Mouse (Mus musculus) limb, embryonic 13.5 days (tissue): ENCODE measurements around the gene Grm8. TPM values are rescaled to one million over a fixed set of nuclear protein-coding genes. Genes with fewer than 3 reads are reported as not detected.

ENCODE experiments used
- ATAC-seq: fragments of 200-750 bp; cut with Nextera tagmentation; 2 replicates; pipeline ENCODE4 v1.8.0; 2017; ENCODE audit warnings: low read depth, moderate number of reproducible peaks, moderate TSS enrichment; ENCODE audit not compliant: low FRiP score
- H3K27ac ChIP-seq: fragments of 300-500 bp; sonication (generic); 2 replicates; pipeline ENCODE4 v1.5.1; 2015; ENCODE audit warnings: inconsistent platforms, mild to moderate bottlenecking, moderate library complexity
- H3K27me3 ChIP-seq: fragments of 300-500 bp; sonication (generic); 2 replicates; pipeline ENCODE4 v1.6.1; 2015; ENCODE audit warnings: mild to moderate bottlenecking, inconsistent platforms
- H3K36me3 ChIP-seq: fragments of 300-500 bp; sonication (generic); 2 replicates; pipeline ENCODE4 v1.6.1; 2015; ENCODE audit warnings: inconsistent platforms, mild to moderate bottlenecking, moderate library complexity
- H3K4me1 ChIP-seq: fragments of 300-500 bp; sonication (generic); 2 replicates; pipeline ENCODE4 v1.6.1; 2015; ENCODE audit warnings: inconsistent platforms
- H3K4me2 ChIP-seq: fragments of 300-500 bp; sonication (generic); replicated peaks from 2 replicates; pipeline ENCODE4 v1.6.1; 2015; ENCODE audit warnings: inconsistent platforms, mild to moderate bottlenecking, moderate library complexity
- H3K4me3 ChIP-seq: fragments of 300-500 bp; sonication (generic); 2 replicates; pipeline ENCODE4 v1.5.1; 2015; ENCODE audit warnings: moderate library complexity, mild to moderate bottlenecking, inconsistent platforms
- H3K9ac ChIP-seq: fragments of 300-500 bp; sonication (generic); 2 replicates; pipeline ENCODE4 v1.6.1; 2015; ENCODE audit warnings: mild to moderate bottlenecking, inconsistent platforms
- H3K9me3 ChIP-seq: fragments of 300-500 bp; sonication (generic); 2 replicates; pipeline ENCODE4 v1.6.1; 2016; ENCODE audit warnings: inconsistent platforms
- WGBS: fragments of 180-500 bp; shearing (Covaris S2); methylation state at CpG from one replicate; pipeline ENCODE4 v1.1.7; 2015; 5-methylcytosine and 5-hydroxymethylcytosine counted together
- polyA plus RNA-seq: library from polyadenylated mRNA; unstranded; fragments of >200 nt; fragmentation: Nextera tagmentation; extraction: Ambion mirVana; gene quantifications from 2 replicates; pipeline ENCODE4 v1.2.1, GENCODE M21; 2015

Gene Grm8
- polyA plus RNA-seq, 1 experiment from 2014 or later = 1.5 TPM

DNA sequence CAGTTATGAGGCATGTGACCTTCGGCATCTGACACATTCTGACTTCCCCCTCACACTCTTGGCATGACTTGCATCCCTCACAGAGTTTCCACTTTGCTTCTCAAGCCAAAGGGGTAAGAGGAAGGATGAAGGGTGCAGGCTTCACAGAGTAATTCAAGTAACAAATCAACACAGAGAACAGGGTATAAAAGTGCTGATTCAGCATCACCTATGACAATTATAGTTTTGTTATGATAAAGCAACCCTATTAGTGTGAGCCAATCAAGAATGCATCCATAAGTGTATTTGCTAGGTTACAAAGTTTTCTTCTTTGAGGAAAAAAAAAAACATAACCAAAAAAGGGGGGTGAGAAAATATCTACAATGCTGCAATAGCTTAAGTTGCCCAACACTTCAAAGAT lies 117.3 kb downstream of the Grm8 start:
- Histone ChIP-seq H3K36me3 (no peaks in the 10 kb centered on the region), H3K4me1 (no peaks in the 10 kb centered on the region), H3K4me3 (no peak overlapping the region), H3K9me3 (no peaks in the 10 kb centered on the region), H3K9ac (no peak overlapping the region), H3K4me2 (no peak overlapping the region), H3K27me3 (no peaks in the 10 kb centered on the region), H3K27ac (no peak overlapping the region)
- no peak for ATAC-seq
- WGBS = 77% methylated on average over 1 of the region's 1 CpGs

DNA sequence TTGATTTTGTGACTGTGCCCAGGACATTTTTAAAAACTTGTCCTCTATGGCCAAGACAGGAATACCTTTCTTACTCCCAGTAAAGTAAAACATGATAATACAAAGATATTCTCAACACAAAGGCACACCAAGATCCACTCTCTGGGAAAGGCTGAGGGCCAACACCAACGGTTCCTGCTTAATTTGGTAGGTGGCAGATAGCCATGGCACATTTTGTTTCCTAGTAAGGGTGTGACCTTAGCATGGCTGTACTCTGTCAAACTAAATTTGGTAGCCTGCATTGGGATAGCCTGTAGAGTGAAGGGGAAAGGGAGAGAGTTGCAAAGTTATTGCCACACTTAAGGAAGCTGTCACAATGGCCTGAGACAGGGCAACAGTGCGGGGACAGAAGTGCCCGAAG lies 128.0 kb downstream of the Grm8 start:
- H3K4me3 ChIP-seq = no peak overlapping the region
- H3K9ac ChIP-seq = no peak overlapping the region
- 88% methylated on average over 3 of the region's 3 CpGs for WGBS
- no peak overlapping the region for H3K27ac ChIP-seq
- H3K4me2 ChIP-seq = no peak overlapping the region
- no peaks in the 10 kb centered on the region for H3K4me1 ChIP-seq
- H3K9me3 ChIP-seq = no peaks in the 10 kb centered on the region
- H3K27me3 ChIP-seq = no peaks in the 10 kb centered on the region
- no peaks in the 10 kb centered on the region for H3K36me3 ChIP-seq
- no peak for ATAC-seq

DNA sequence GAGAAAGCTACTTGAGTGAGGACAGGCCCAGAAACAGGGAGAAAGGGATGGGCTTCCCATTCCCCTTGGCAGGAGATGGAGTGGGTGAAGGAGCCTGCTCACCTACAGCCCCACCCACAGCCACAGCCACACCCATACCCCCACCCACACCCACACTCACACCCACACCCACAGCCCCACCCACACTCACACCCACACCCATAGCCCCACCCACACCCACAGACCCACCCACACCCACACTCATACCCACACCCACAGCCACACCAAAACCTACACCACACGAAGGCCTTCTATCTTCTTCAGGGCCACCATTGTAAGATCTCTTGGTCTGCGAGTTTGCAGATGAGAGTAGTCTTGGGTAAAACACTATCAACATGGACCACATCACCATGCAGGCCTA lies 137.7 kb downstream of the Grm8 start:
- H3K27ac ChIP-seq = no peak overlapping the region
- no peaks in the 10 kb centered on the region for H3K9me3 ChIP-seq
- H3K4me3 ChIP-seq = no peak overlapping the region
- no peak overlapping the region for H3K4me2 ChIP-seq
- no peak overlapping the region for H3K9ac ChIP-seq
- no peaks in the 10 kb centered on the region for H3K36me3 ChIP-seq
- 96% methylated on average over 2 of the region's 2 CpGs for WGBS
- H3K4me1 ChIP-seq = no peaks in the 10 kb centered on the region
- no peaks in the 10 kb centered on the region for H3K27me3 ChIP-seq
- peak; percentile 48; the same call in 1 of the 2 replicates for ATAC-seq

DNA sequence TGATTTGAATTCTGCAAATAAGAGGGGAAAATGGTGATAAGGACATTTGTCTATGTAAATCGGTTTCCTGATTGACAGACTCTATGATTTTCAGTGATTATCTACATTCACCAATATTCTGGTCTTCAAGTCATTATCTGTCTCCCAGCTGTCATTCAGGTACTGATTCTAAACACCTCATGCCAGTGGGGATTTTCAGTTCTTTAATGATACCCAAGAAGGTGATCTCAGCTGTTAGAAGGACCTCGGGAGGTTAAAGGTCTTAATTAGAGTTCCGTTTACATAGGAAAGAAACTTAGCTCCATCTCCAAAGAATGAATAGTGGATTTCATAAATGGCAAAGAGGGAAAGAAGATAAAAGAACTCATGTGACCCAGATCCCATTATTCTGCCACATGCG lies 143.7 kb downstream of the Grm8 start:
- no peak for ATAC-seq
- Histone ChIP-seq H3K27ac (no peak overlapping the region), H3K4me2 (no peak overlapping the region), H3K9me3 (no peaks in the 10 kb centered on the region), H3K27me3 (no peaks in the 10 kb centered on the region), H3K9ac (no peak overlapping the region), H3K36me3 (no peaks in the 10 kb centered on the region), H3K4me3 (no peak overlapping the region), H3K4me1 (no peaks in the 10 kb centered on the region)
- WGBS = 74% methylated on average over 4 of the region's 4 CpGs

DNA sequence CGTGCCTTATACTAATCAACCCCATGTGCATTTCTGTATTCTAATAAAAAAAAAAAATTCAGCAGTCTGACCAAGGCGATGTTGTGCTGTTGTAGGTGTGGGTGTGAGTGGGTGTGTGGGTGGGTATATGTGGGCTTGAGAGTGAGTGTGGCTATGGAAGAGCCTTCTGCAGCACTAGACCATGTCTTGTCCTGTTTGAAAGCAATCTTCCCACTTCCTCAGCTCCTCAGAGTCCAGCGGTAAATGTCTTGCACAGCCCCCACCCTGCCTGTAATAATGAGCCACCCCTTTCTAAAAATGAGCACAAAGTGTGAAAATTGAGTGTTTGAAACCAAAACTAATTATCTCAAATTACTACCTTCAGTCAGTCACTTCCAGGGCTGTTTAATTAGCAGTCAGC lies 152.4 kb downstream of the Grm8 start:
- Histone ChIP-seq H3K4me1 (no peaks in the 10 kb centered on the region), H3K27ac (no peak overlapping the region), H3K4me2 (no peak overlapping the region), H3K4me3 (no peak overlapping the region), H3K27me3 (no peaks in the 10 kb centered on the region), H3K36me3 (no peaks in the 10 kb centered on the region), H3K9ac (no peak overlapping the region), H3K9me3 (no peaks in the 10 kb centered on the region)
- WGBS = 60% methylated on average over 3 of the region's 3 CpGs
- ATAC-seq = no peak

DNA sequence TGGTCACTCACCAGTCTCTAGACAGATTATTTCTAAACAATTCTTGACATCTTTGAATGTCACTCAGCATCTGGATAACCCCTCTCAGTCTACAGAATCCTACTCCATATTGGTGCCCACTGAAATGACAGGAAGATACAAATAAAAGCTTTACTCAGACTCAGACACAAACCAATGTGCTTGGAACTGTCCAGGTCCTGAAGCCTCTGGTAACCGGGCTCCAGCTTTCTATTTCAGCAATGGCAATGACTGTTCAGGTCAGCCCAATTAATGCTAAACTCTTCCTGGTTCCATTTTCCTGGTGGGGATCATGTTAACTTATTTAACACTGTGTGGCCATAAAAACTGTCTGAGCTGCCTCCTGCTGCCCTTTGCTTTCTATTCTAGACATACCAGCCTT lies 153.0 kb downstream of the Grm8 start:
- Histone ChIP-seq H3K9me3 (no peaks in the 10 kb centered on the region), H3K4me1 (no peaks in the 10 kb centered on the region), H3K4me2 (no peak overlapping the region), H3K27me3 (no peaks in the 10 kb centered on the region), H3K27ac (no peak overlapping the region), H3K4me3 (no peak overlapping the region), H3K36me3 (no peaks in the 10 kb centered on the region), H3K9ac (no peak overlapping the region)
- ATAC-seq = no peak
- WGBS = 29% methylated on average over 1 of the region's 1 CpGs

DNA sequence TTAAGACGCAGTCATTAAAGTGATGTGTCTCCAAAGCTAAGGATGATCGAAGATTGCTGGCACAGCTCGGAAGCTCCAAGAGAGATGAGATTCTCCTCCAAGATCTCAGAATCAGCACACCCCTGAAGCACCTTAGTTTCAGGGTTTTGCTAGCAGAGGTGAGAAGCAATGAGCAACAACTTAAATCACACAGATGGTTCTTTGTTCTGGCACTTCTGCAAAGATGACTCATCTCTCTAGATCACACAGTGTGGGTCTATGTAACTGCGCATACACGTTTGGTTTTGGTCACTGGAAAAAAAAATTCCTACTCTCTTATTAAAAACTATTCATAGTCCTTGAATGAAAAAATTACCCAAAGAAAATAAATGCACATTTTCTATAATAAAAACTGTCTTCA lies 157.6 kb downstream of the Grm8 start:
- no peak for ATAC-seq
- no peaks in the 10 kb centered on the region for H3K4me1 ChIP-seq
- no peak overlapping the region for H3K9ac ChIP-seq
- H3K36me3 ChIP-seq = no peaks in the 10 kb centered on the region
- no peaks in the 10 kb centered on the region for H3K9me3 ChIP-seq
- WGBS = 91% methylated on average over 5 of the region's 5 CpGs
- no peak overlapping the region for H3K4me2 ChIP-seq
- H3K27ac ChIP-seq = no peak overlapping the region
- no peaks in the 10 kb centered on the region for H3K27me3 ChIP-seq
- no peak overlapping the region for H3K4me3 ChIP-seq

DNA sequence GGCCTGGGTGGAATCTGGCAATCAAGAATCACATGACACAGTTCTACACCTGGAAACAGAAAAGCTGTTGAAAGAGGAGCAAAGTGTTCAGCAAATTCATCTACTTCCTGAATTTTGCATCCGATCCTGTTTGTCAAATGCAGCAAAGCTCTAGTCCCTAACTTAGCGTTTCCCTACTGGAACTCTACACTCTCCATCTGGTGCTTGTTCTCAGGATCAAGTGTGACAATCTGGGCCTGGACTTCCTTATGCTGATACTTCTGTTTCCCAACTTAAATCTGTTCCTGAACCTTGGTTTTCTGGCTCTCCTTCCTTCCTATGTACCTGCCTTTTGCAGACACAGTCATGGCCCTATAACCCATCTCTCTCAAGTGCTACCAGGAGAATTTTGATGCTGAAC lies 166.1 kb downstream of the Grm8 start:
- Histone ChIP-seq H3K4me2 (no peak overlapping the region), H3K36me3 (no peaks in the 10 kb centered on the region), H3K4me3 (no peak overlapping the region), H3K27ac (no peak overlapping the region), H3K9me3 (no peaks in the 10 kb centered on the region), H3K9ac (no peak overlapping the region), H3K27me3 (no peaks in the 10 kb centered on the region), H3K4me1 (no peaks in the 10 kb centered on the region)
- 49% methylated on average over 2 of the region's 2 CpGs for WGBS
- ATAC-seq = no peak

DNA sequence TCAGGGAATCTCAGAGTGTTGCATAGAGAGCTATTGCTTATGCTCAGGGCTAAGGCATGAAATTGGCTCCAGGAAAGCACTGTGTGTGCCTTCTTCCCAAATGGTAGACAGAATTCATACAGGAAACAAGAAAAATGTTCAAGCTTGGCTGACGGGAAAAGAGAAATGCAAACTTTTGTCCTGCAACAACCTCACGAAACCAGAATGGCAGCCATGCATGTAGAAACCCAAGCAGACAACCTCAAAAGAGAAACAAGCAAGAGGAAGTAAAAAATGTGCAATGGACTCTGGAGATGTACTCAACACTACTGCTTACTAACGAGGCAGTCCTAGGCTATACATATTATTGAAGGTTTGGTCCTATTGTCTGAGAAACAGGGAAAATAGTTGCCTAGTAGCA lies 167.9 kb downstream of the Grm8 start:
- ATAC-seq = no peak
- H3K9me3 ChIP-seq = no peaks in the 10 kb centered on the region
- WGBS = 84% methylated on average over 3 of the region's 3 CpGs
- H3K27me3 ChIP-seq = no peaks in the 10 kb centered on the region
- no peak overlapping the region for H3K9ac ChIP-seq
- no peak overlapping the region for H3K27ac ChIP-seq
- H3K36me3 ChIP-seq = no peaks in the 10 kb centered on the region
- H3K4me3 ChIP-seq = no peak overlapping the region
- H3K4me1 ChIP-seq = no peaks in the 10 kb centered on the region
- H3K4me2 ChIP-seq = no peak overlapping the region

DNA sequence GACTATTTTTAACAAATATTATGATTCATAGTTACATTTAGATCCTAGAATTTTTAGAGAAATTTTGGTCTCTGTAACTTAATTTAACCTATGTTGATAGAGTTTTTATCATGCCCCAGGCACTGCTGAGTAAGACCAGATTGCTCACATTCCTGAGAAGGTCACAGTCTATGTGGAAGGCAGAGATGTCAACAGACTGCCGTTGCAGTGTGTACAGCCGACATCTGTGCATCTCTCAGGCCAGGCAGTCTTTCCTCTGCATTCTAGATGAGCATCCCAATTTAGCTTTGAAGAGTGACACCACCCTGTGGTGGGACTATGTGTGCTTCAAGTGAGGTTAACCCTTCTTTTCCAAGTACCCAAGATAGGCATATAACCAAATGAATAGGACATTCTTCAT lies 169.7 kb downstream of the Grm8 start:
- no peaks in the 10 kb centered on the region for H3K9me3 ChIP-seq
- WGBS = 46% methylated on average over 2 of the region's 2 CpGs
- no peak for ATAC-seq
- H3K27me3 ChIP-seq = no peaks in the 10 kb centered on the region
- H3K4me1 ChIP-seq = no peaks in the 10 kb centered on the region
- H3K9ac ChIP-seq = no peak overlapping the region
- no peak overlapping the region for H3K4me2 ChIP-seq
- no peak overlapping the region for H3K27ac ChIP-seq
- no peak overlapping the region for H3K4me3 ChIP-seq
- no peaks in the 10 kb centered on the region for H3K36me3 ChIP-seq

DNA sequence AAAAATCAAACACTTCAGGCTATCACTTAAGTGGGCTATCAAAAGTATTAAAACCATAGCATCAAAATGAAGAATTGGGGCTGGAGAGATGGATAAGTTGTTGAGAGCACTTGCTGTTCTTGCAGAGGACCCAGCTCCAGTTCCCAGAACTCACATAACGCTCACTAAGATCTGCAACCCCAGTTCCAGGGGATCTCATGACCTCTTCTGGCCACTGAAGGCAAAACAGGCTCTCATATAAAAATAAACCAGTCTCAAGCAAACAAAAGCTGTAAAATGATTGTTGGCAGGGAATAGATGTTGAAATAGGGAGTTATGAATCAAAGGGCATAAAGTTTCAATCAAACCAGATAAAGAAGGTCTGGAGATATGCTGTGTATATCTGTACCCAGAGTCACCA lies 171.1 kb downstream of the Grm8 start:
- Histone ChIP-seq H3K27ac (no peak overlapping the region), H3K4me2 (no peak overlapping the region), H3K9ac (no peak overlapping the region), H3K27me3 (no peaks in the 10 kb centered on the region), H3K36me3 (no peaks in the 10 kb centered on the region), H3K4me1 (no peaks in the 10 kb centered on the region), H3K4me3 (no peak overlapping the region), H3K9me3 (no peaks in the 10 kb centered on the region)
- 86% methylated on average over 1 of the region's 1 CpGs for WGBS
- no peak for ATAC-seq

DNA sequence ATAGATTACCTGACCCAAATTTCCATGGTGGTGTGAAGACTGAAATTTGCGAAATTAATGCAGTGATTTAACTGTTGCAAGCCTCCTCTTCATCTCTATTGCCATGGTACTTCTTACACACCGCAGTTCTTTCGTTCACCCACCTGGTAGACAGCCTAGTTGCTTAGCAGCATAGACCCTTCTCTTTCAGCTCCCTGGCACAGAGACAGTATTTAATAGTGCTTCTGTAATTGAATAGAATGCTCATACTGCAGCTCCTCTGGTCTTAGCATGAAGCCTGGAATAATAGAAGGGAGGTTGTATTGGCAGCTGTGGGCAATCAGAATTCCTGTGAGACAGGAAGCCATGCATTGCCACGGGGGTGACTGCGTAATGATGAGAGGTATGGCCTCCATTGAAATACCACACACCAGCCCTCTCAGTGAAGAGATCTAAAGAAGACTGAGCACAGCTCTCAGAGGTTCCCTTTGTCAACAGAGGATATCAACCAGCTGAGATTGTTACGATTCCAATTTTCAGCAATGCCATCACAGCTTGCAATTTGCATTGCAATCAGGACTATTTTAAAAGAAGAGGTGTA lies 178.6 kb downstream of the Grm8 start:
- H3K27me3 ChIP-seq = no peaks in the 10 kb centered on the region
- no peak overlapping the region for H3K9ac ChIP-seq
- WGBS = 79% methylated on average over 6 of the region's 6 CpGs
- H3K4me2 ChIP-seq = no peak overlapping the region
- no peak for ATAC-seq
- H3K4me1 ChIP-seq = no peaks in the 10 kb centered on the region
- no peak overlapping the region for H3K27ac ChIP-seq
- no peak overlapping the region for H3K4me3 ChIP-seq
- no peaks in the 10 kb centered on the region for H3K36me3 ChIP-seq
- H3K9me3 ChIP-seq = no peaks in the 10 kb centered on the region

DNA sequence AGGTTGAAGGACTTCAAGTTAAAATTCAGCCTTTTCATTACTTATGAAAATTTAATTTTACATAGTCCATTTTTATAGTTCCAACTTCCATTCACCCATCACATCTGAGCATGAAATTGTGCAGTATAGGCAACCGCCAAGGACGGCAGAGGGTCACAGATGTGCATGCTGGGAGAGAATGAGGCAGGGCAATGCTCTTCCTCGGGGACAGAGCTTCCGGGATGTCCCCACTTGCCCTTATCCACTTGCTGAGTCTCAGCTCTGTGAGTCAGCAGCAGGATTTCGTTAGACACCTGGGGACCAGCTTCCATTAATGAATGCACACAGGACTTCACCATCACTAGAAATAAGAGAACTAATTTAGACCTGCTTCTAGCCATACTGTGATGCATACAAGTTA lies 183.5 kb downstream of the Grm8 start:
- WGBS = 64% methylated on average over 5 of the region's 5 CpGs
- Histone ChIP-seq H3K4me2 (no peak overlapping the region), H3K36me3 (no peaks in the 10 kb centered on the region), H3K27ac (no peak overlapping the region), H3K9me3 (no peaks in the 10 kb centered on the region), H3K4me1 (0 out of 2 replicates have a peak, but pooled peaks cover 5% of the 10 kb centered on the region), H3K9ac (no peak overlapping the region), H3K4me3 (no peak overlapping the region), H3K27me3 (no peaks in the 10 kb centered on the region)
- ATAC-seq = no peak
